Mouse (Mus musculus): Measurements from ENCODE around the gene Srrm4. TPM values are rescaled to one million over a fixed set of nuclear protein-coding genes. Genes with fewer than 3 reads are reported as not detected.
"Not testable (repeated sequence)": the region's sequence is repeated elsewhere in the genome, so short reads cannot be mapped to it uniquely, and the experiment has no call there.

The Srrm4 gene
- total RNA-seq, 2 experiments from 2014 or later, result not detected

DNA sequence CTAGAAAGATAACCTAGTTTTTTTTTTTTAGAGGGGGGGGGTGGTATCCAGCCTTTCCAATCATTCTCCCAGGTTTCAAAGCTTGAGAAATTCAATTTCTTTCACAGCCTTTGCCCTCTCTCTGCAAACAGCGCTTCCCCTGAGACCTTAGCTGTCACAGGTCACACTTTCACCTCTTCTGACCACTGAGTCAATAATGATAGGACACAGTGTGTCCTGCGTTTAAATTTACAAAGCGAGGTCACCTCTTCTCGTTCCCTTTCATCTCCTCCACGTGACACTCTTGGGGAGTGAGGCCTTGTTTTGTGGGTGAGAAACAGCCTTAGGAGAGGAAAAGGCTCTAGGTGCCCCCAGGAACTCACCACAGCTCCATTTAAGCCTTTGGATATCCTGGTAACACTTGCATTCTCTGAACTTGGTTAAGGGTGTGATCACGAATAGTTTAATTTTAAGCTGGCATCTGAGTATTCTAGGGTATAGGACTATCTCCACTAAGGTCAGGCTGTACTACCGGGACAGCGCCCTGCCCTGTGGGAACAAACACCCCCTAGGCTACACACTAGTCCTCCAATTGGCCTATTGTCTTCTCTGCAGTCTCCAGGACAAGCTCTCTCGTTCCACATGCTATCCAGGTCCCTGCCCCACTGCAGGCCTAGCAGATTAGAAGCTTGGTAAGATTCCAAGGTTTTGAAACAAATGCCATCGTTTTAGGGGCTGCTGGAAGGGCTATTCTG lies 145.8 kb downstream of the Srrm4 start:
- ATAC-seq (replicated peaks; ENCODE audit: poor library complexity, severe bottlenecking), result no peak

DNA sequence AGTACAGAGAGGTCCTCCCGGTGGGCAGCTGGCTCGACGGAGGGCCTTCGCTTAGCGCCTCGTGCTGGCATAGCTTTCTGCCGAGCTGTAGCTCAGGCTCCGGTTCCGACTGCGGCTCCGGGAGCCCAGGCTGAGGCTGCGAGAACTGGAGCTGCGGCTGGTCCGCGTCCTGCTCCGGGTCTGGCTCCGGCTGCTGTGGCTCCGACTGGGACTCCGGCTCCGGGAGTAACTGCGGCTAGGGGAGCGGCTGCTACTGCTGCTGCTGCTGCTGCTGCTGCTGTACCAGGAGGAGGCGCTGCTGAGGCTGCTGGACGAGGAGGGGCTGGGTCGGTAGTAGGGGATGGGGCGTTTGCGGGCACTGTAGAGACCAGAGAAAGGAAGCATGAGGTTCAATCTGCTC lies 147.1 kb downstream of the Srrm4 start:
- no peak for ATAC-seq (replicated peaks; ENCODE audit: poor library complexity, severe bottlenecking)

DNA sequence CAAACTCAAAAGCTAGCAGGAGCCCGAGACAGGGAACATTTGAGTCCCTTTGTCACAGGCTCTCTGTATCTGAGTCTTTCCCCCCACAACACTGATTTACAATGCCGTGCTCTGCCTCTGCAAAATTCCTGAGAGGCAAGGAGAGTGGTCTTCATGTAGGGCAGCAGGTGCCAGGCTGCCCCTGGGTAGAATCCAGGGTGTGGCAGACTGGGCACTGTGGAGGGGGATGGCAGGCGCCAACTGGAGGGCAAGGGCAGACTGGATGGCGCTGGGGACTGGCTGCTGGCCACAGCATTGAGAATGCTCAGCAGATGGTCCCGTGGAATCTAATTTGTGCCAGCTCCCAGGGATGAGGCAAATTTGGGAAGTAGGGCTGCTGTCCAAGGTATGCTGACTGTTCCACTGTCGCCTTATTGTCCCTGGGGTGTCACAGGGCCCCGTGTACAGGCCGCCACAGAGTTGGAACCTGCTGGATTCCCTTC lies 148.1 kb downstream of the Srrm4 start:
- no peak for ATAC-seq (replicated peaks; ENCODE audit: poor library complexity, severe bottlenecking)

DNA sequence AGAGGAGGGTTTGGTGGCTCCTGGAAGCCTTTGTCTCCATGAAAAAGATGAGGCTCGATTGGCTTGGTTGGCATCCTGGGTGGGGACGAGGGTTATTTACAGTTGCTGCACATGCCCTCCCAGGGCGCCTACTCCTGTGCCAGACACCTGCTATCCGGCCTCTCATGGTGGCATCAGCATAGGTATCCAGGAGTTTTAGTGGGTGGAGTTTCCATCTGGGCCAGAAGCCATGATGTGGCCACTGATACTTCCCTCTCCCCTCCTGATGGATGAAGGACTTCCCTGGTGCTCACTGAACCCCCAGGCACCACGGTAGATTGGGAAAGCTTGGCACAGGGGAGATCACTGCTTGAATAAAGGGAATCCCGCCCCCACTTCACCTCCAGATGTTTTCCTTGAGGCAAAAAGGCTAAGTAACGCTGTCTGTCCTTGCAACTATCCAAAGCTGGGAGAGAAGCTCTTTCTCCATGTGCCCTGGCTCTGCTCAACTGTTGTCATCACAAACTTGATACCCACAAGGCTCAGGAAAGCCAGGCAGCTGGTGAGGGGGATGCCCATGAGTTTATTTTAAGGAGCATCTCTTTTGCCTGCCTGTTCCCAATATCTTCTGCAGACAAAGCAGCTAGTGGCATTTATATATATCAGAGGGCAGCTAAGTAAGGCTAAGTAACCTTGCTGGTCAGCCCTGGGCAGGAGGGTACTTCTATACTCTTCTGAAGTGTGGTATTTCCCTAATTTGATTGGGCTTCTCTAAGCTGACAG lies 148.7 kb downstream of the Srrm4 start:
- ATAC-seq (replicated peaks; ENCODE audit: poor library complexity, severe bottlenecking), result no peak

DNA sequence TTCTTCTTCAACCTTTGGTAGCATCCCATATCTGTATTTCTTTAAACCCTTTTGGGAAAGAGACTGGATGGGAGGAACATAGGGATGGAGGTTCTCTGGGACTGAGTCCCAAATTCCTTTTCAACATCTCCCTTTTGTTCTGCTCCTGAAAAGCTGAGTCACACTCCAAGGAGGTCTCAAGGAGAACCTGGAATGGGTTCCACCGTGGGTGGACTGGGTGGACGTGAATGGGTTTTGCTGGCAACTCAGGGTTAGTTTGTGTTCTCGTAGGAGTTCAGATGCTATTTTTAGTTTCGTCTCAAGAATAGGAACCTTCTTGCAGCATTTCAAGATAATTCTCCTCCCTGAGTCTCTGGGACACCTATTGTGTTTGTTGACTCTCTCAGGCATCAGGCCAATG lies 151.4 kb downstream of the Srrm4 start:
- no peak for ATAC-seq (replicated peaks; ENCODE audit: poor library complexity, severe bottlenecking)

DNA sequence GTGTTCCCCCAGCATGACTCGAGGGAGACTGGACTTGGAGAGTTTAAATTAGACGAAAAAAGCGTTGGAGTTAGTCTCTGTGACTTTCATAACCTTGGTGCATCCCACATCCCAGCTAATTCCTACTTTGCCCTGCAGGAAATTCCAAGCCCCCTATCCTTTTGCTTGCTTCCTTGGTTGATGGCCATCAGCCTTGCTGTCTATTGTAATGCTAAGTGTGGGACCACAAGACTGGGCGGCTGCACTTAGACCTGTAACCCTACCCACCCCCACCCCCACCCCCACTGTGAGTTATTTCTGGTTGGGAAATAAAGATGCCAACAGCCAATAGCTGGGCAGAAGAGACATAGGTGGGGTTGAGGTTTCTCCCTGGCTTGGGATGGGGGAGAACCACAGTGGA lies 153.3 kb downstream of the Srrm4 start:
- no peak for ATAC-seq (replicated peaks; ENCODE audit: poor library complexity, severe bottlenecking)

DNA sequence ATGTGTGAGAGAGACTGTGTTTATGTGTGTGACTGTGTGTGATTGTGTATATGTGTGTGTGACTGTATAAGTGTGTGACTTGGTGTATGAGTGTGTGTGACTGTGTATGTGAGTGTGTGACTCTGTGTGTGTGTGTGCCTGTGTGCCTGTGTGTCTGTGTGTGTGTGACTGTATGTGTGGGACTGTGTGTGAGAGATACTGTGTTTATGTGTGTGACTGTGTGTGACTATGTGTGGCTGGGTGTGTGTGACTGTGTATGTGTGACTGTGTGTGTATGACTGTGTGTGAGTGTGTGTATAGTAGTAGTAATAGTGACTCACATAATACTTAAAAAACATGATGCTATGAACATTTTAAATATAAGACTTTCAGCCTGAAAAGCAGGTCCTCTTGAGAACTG lies 155.5 kb downstream of the Srrm4 start:
- no peak for ATAC-seq (replicated peaks; ENCODE audit: poor library complexity, severe bottlenecking)

DNA sequence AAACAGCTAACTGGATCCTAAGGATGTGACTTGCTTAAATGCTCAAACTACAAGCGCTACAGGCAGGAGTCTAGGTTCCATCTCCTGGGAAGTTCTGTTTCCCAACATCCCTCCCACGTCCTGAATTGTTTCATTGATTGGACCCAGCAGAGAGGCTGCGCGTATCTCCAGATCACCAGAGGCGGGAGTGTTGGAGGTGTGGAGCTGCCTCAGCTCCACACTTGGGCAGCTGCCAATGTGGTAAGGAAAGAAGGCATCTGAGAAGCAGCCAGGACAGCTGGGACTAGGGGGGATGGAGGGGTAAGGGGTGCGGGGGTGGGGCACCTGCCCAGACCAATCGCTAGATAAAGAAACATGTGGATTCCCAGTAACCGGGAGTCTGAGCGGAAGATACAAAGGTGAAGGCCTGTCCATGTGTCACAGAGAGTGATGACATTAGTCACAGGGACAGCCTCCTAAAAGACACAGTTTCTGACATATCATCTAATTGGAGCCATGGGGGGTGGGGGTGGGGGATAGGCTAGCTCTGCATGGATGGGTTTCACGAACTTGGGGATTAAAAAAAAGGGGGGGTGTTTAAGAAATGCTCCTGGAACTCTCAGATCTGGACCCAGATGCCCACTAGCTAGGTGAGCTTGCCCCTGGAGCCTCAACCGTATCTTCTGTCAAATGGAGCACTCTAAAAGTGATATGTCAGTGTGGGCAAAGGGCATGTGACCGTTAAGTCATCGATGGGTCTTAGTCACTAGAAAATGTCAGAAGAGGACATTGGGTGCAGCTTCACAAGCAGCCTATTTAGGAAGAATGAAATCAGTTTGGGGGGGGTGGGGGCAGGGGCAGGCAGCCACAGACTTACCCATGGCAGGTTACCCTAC lies 156.4 kb downstream of the Srrm4 start:
- ATAC-seq (replicated peaks; ENCODE audit: poor library complexity, severe bottlenecking), result no peak

DNA sequence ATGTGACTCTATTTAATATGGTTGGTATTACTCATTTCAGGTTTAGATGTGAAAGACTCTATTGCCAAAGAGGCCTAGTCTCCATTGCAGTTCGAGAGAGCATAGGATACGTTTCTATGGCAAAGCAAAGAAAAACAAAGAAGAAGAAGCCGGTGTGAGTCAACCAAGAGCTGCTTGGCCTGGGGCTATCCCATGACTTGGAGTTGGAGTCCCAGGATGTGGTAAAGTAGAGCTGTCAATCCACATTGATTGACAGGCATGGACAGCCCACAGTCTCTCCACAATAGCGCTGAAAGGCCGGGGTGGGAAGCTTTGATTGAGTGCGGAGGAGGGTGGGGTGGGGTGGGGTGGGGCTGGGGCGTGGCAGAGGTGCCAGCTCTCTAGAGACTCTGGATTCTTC lies 158.7 kb downstream of the Srrm4 start:
- ATAC-seq (replicated peaks; ENCODE audit: poor library complexity, severe bottlenecking), result no peak

DNA sequence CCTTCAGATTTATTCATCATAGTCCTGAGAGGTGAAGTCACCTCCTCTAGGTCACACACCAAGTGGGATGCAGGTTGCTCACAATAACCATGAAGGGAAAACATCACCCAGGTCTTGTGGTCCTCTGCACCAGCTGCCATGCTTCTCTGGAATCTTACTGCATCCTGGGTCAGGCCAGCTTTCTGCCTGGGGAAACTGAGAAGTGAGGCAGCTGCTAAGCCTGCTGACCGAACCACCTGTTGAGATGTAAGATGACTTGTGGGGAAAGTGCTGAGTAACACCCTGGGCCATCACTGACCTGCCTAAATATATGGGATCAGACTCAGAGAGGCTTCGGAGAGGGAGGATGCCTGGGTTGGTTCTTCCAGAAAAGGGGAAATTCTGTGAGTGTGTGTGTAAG lies 164.9 kb downstream of the Srrm4 start:
- ATAC-seq (replicated peaks; ENCODE audit: poor library complexity, severe bottlenecking), result no peak

DNA sequence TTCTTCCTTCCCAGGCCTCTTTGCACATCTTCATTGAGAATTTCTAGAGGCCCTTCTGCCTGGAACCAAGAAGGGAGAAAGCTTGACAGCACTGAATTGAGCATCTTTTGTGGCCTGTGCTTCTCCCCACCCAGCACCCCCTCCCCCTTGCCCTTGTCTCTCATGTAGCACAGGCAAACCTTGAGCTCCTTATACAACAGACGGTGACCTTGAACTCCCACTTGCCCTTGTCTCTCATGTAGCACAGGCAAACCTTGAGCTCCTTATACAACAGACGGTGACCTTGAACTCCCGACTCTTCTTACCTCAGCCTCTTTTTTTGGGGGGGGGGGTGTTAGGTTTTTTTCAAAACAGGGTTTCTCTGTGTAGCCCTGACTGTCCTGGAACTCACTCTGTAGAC lies 165.9 kb downstream of the Srrm4 start:
- not testable (repeated sequence) for ATAC-seq (replicated peaks; ENCODE audit: poor library complexity, severe bottlenecking)

DNA sequence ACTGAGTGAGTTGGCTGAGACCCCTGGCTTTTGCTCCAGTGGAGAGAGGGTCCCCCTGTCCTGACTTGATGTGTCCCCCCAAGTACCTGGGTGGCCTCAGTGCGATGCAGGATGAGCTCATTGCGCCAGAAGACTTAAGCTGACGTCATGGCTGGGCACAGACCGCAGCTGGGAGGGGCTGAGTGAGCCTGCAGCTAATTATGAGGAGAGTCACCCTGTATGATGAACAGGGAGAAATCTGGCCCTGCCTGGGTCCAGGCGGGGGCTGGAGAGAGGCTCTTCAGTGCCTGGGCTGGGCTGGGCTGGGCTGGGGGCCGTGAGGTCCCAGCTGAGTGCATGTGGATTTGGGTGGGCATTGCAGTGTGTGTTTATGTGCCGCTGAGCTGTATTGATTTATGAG lies 166.3 kb downstream of the Srrm4 start:
- no peak for ATAC-seq (replicated peaks; ENCODE audit: poor library complexity, severe bottlenecking)

DNA sequence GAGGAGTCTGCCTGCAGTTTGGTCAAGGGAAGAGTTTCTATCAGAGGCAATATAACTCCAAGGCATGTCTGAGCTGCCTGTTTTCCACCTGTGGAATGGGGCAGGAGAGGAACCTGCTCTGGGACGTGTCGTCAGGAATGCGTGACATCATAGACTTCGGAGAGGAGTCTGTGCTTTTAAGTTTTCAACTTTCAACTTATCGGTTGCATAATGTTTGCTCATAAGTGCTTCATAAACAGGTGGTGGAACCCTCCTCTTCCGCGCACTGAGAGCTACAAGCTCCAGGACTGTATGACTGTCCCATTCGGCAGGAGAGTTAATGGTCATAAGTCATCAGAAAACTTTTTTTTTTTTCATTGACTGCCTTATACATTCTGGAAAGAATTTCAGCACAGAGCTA lies 167.9 kb downstream of the Srrm4 start:
- ATAC-seq (replicated peaks; ENCODE audit: poor library complexity, severe bottlenecking), result no peak

DNA sequence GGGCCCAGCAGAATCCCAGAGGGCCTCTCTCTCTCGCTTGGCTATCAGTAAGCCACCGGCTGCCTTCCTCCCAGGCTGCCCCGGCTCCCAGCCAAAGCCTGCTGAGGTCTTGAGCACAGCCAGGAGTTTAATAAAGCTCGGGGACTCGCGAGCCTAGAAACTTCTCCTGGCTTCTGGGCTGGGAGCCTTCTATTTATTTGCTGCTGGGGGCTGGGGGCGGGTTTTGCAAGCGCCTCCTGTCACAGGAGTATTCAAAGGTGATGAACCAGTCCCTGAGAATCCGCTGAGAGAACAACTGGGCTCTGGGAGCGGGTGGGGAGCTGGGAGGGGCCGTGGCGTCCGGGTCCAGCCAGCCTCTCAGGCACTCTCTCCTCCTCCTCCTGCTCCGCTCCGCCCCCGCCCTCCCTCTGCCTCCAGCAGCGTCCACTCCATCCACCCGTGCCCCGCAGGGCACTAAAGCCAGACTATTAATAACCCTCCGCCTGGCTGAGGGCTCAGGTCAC lies 168.9 kb downstream of the Srrm4 start, which contains the start of gene Hspb8:
TSS of gene Hspb8 (minus strand) at position 166 of the 503 bp plus-strand sequence.
- ATAC-seq (replicated peaks; ENCODE audit: poor library complexity, severe bottlenecking), result no peak; the same call in 1 of the 2 replicates

DNA sequence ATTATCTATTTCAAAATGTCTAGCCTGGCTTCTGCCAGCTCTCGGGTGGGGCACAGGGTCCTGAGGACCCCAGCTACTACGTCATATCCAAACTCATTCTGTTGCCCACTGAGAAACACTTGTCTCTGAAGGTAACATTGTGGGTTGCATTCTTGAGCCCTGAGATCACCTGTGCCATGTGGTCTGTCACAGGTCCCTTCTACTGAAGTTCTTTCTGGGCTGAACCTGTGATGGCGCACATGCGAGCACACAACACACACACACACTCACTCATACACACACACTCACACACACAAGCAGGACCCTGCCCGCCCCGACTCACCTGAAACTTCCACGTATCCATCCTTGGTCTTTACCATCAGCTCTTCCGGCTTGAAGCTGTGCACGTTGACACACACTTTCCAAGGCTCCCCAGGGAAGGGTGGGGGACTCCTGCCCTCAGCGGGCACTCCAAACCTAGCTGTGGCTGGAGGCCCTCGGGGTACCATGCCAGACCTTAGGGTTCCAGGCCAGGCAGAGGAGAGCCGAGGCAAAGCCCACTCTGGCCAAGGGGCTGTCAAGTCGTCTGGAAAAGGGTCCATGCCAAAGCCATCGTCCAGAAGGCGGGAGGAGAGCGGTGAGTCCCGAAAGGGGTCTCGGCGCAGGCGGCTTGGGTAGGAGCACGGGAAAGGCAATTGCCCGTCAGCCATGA lies 169.7 kb downstream of the Srrm4 start:
- ATAC-seq (replicated peaks; ENCODE audit: poor library complexity, severe bottlenecking), result no peak

DNA sequence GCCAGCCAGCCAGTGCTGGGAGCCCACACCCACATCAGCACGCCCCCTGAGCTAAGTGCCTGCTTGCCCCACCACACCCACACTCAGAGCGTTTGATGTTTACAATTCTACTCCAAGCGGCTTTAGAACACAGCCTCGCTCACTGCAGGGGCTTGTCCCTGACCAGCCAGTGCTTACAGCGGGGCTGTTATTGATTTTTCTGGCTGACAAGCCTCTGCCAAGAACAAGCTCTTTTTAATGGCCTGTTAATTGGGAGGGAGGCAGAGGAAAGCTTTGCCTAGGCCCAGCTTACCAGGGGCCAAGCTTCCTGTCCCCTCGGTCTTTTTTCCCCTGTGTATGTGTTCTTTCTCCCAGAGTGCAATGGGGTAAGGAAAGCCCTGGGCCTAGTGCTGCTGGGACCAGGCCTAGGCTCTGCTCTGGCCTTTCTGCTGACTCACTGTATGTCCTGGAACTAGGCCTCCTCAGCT lies 170.8 kb downstream of the Srrm4 start:
- no peak for ATAC-seq (replicated peaks; ENCODE audit: poor library complexity, severe bottlenecking)

DNA sequence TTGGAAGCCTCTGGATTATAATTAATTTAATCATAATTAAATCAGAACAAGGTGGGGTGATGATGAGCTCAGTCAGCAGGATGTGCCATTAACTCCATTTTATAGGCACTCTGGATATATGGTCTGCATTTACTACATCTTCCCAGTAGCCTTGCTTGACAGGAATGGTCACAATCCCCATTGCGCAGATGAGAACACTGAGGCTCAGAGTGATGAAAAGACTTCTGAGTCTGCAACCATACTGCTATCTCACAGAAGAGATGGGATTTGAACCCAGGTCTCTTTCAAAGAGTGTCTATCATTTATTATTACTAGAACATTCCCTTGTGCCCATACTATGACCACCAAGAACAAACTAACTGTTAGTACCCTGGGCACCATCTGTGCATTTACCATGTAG lies 171.4 kb downstream of the Srrm4 start:
- ATAC-seq (replicated peaks; ENCODE audit: poor library complexity, severe bottlenecking), result no peak

DNA sequence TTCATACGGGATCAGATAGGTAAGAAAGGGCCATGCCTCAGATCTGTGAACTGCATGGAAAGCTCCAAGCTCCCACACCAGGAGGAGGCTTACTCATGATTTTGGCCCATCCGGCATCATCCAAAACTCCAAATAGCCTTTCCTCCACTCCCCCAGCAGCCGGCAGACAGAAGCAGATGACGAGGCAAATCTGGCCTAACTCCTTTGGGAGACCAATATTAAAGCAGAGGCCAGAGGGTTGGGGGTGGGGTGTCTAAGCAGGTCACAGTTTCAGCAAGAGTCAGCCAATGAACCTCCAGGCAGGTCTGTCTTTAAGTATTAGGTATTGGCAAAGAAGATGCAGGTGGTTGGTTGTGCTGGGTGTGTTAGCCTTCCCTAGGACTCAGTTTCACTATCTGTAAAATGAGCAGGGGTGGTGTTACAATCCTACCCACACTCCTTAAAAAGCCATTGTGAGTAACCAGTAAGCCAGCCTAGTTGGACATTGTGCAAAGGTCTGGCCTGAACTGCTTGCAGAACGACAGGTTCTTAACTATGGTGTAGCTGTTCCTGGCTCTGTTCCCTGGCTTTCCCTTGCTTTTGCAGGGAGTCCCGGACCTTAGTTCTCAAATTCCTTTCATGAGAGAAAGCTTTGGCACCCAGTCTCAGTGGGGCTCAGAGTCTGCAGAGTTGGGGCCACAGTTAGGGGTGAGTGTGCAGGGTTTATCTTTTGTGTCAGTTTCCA lies 172.1 kb downstream of the Srrm4 start:
- no peak for ATAC-seq (replicated peaks; ENCODE audit: poor library complexity, severe bottlenecking)

DNA sequence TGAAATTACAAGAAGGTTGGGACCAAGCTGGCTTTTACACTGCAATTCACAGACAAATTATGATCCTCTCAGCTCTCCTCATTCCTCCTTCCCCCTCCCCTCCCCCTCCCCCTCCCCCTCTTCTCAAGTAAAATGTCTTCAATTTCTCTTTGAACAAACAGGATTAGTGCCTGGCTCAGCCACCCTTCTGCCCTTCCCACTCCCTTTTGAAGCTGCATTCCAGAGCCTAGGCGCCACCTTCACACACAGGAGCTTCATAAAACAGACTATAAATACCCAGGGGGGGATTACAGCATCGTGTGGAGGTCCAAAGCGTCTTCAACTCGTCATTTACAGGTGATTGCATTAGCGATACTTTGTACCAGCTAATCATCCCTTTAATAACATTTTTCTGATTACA lies 175.4 kb downstream of the Srrm4 start:
- ATAC-seq (replicated peaks; ENCODE audit: poor library complexity, severe bottlenecking), result no peak
